Mouse (Mus musculus): Measurements from ENCODE around the gene Hivep3. TPM values are rescaled to one million over a fixed set of nuclear protein-coding genes. Genes with fewer than 3 reads are reported as not detected.

Gene Hivep3
- total RNA-seq (2021) = 1 to 10 TPM; 5.7 to 6.3 TPM

GRCm38 (mm10) chr4:119733184-119733880 is at the start of gene Hivep3:
TSS of gene Hivep3 (plus strand) at chr4:119733784.
- intact Hi-C loops (cut with DNase I) = loop anchor here (5.0 to 10.0 kb wide), 3 partner anchors 311 to 559 kb away; partner anchors contain the start of genes Ppcs, Zfp691 and Zmynd12
- DNase-seq = peak; percentile 100

- intact Hi-C loops (cut with DNase I) = no loop called here
- DNase-seq = no peak
These were observed 47.8 kb upstream of the Hivep3 start for GRCm38 (mm10) chr4:119685746-119686145.

GRCm38 (mm10) chr4:119698339-119698738 is 35.2 kb upstream of the Hivep3 start:
- intact Hi-C loops (cut with DNase I) = no loop called here

GRCm38 (mm10) chr4:119701269-119701954 is 32.2 kb upstream of the Hivep3 start:
- intact Hi-C loops (cut with DNase I) = no loop called here
- DNase-seq = no peak

More at GRCm38 (mm10) chr4:119698339-119698738, 35.2 kb upstream of the Hivep3 start:
- no peak for DNase-seq

- no peak for DNase-seq
- intact Hi-C loops (cut with DNase I) = no loop called here
These were observed 29.6 kb upstream of the Hivep3 start for GRCm38 (mm10) chr4:119703965-119704364.

GRCm38 (mm10) chr4:119707326-119707725 is 26.3 kb upstream of the Hivep3 start:
- DNase-seq = no peak
- intact Hi-C loops (cut with DNase I) = no loop called here

GRCm38 (mm10) chr4:119707751-119708150 is 25.8 kb upstream of the Hivep3 start:
- DNase-seq = peak; percentile 16 to 28
- intact Hi-C loops (cut with DNase I) = no loop called here

- no peak for DNase-seq
- intact Hi-C loops (cut with DNase I) = no loop called here
These were observed 23.4 kb upstream of the Hivep3 start for GRCm38 (mm10) chr4:119710208-119710607.

- DNase-seq = peak; percentile 35 to 43
- intact Hi-C loops (cut with DNase I) = no loop called here
These were observed 16.1 kb upstream of the Hivep3 start for GRCm38 (mm10) chr4:119717443-119717842.

GRCm38 (mm10) chr4:119721531-119721930 is 12.1 kb upstream of the Hivep3 start:
- intact Hi-C loops (cut with DNase I) = no loop called here
- no peak for DNase-seq

GRCm38 (mm10) chr4:119726074-119726473 is 7.5 kb upstream of the Hivep3 start:
- DNase-seq = no peak

GRCm38 (mm10) chr4:119727871-119728270 is 5.7 kb upstream of the Hivep3 start:
- DNase-seq = no peak
- intact Hi-C loops (cut with DNase I) = no loop called here

More at GRCm38 (mm10) chr4:119726074-119726473, 7.5 kb upstream of the Hivep3 start:
- intact Hi-C loops (cut with DNase I) = no loop called here

- peak in 1 of 2 experiments; percentile 46 for DNase-seq
- intact Hi-C loops (cut with DNase I) = loop anchor here (2.0 to 10.0 kb wide), 4 partner anchors 83 to 559 kb away; partner anchors contain the start of genes Ppcs, Zfp691 and Zmynd12
These were observed 358 bp downstream of the Hivep3 start for GRCm38 (mm10) chr4:119733942-119734341.

- no peak for DNase-seq
- intact Hi-C loops (cut with DNase I) = loop anchor here (2.0 to 10.0 kb wide), 4 partner anchors 82 to 560 kb away; partner anchors contain the start of genes Ppcs, Zfp691 and Zmynd12
These were observed 768 bp downstream of the Hivep3 start for GRCm38 (mm10) chr4:119734352-119734751.

- DNase-seq = peak; percentile 28 to 29
- intact Hi-C loops (cut with DNase I) = loop anchor here (10.0 kb wide), 2 partner anchors 494 to 564 kb away; partner anchors contain the start of gene Zfp691
These were observed 5.1 kb downstream of the Hivep3 start for GRCm38 (mm10) chr4:119738641-119739040.

GRCm38 (mm10) chr4:119739301-119740062 is 5.9 kb downstream of the Hivep3 start:
- intact Hi-C loops (cut with DNase I) = loop anchor here (10.0 kb wide), 2 partner anchors 495 to 565 kb away; partner anchors contain the start of gene Zfp691
- DNase-seq = no peak

- DNase-seq = no peak
- intact Hi-C loops (cut with DNase I) = no loop called here
These were observed 14.8 kb downstream of the Hivep3 start for GRCm38 (mm10) chr4:119748341-119748740.

- intact Hi-C loops (cut with DNase I) = no loop called here
- no peak for DNase-seq
These were observed 16.6 kb downstream of the Hivep3 start for GRCm38 (mm10) chr4:119750157-119750556.

GRCm38 (mm10) chr4:119750681-119751211 is 17.2 kb downstream of the Hivep3 start:
- peak in 1 of 2 experiments; percentile 26 for DNase-seq
- intact Hi-C loops (cut with DNase I) = no loop called here

- intact Hi-C loops (cut with DNase I) = no loop called here
- peak; percentile 16 to 17 for DNase-seq
These were observed 17.9 kb downstream of the Hivep3 start for GRCm38 (mm10) chr4:119751408-119752006.

Data from heart, postnatal 36 days (tissue).